Mouse (Mus musculus): ENCODE measurements around the gene Olfr889. TPM values are rescaled to one million over a fixed set of nuclear protein-coding genes. Genes with fewer than 3 reads are reported as not detected.

Olfr889 gene
- 1 to 10 TPM in 1 of 2 experiments, under 1 TPM in 1; 0.12 to 1.2 TPM for polyA plus RNA-seq (2017; shearing (Covaris generic))

DNA sequence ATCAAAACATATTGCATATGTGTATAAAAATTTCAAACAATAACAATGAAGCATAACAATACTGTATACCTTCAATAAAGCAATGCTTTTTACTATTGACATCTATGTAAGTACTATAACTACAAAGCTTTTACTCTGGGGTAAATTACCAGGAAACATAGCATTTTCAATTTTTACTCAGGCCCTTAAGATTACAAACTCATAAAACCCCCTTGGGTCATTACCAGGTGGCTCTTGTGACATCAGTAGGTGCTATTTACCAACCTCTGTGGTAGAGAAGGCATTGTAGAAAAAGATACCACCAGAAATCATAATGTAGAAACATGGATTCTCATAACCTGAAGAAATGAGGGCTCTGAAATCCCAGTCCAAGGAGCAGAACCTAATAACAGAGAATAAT, at the start of gene Olfr889:
TSS of gene Olfr889 (plus strand) at position 301 of the 400 bp plus-strand sequence.

GRCm38 (mm10) chr9:38083772-38084171, 31.2 kb upstream of the Olfr889 start, which contains the start of gene Olfr887:
Olfr887 (plus strand) TSS chr9:38084072.

DNA sequence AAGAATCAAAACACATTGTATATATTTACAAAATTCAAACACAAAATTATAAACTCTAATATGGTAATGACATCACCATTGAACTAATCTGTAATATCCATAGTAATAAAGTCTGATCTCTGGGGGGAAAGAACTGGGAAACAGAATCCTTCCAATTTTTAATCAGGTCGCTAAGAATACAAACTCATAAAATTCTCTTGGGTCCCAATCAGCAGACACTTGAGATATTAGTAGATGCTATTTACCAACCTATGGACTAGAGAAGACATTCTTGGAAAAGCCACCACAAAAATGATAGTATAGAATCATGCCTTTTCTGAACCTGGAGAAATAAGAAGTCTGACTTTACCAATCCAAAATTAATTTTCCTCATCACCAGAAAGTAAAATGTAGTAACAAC, 7.2 kb upstream of the Olfr889 start, which contains the start of gene Olfr888:
TSS of gene Olfr888 (plus strand) at position 301 of the 400 bp plus-strand sequence.

GRCm38 (mm10) chr9:38142217-38142616, 27.2 kb downstream of the Olfr889 start, which contains the start of gene Olfr890:
Olfr890 (plus strand) TSS chr9:38142517.

Other genes with a start within 250 kb of the Olfr889 start
- under 1 TPM in 1 of 2 experiments, not detected in 1; 0.76 TPM for gene Olfr145, start 218.5 kb upstream of the Olfr889 start, polyA plus RNA-seq (2017; shearing (Covaris generic))
- gene Olfr878, start 197.4 kb upstream of the Olfr889 start, polyA plus RNA-seq (2017; shearing (Covaris generic)): 1 to 10 TPM in 1 of 2 experiments, under 1 TPM in 1; 0.12 to 1.7 TPM
- under 1 TPM; 0.40 to 0.48 TPM for gene Olfr881, start 123.4 kb upstream of the Olfr889 start, polyA plus RNA-seq (2017; shearing (Covaris generic))
- gene Olfr883, start 89.4 kb upstream of the Olfr889 start, polyA plus RNA-seq (2017; shearing (Covaris generic)): not detected
- gene Olfr884, start 68.6 kb upstream of the Olfr889 start, polyA plus RNA-seq (2017; shearing (Covaris generic)): not detected
- gene Olfr885, start 53.9 kb upstream of the Olfr889 start, polyA plus RNA-seq (2017; shearing (Covaris generic)): not detected
- gene Olfr887, start 31.1 kb upstream of the Olfr889 start, polyA plus RNA-seq (2017; shearing (Covaris generic)): under 1 TPM; 0.05 to 0.07 TPM
- not detected for gene Olfr888, start 7.1 kb upstream of the Olfr889 start, polyA plus RNA-seq (2017; shearing (Covaris generic))
- gene Olfr890, start 27.3 kb downstream of the Olfr889 start, polyA plus RNA-seq (2017; shearing (Covaris generic)): 1 to 10 TPM in 1 of 2 experiments, not detected in 1; 1.7 TPM
- not detected for gene Olfr891, start 65.6 kb downstream of the Olfr889 start, polyA plus RNA-seq (2017; shearing (Covaris generic))
- gene Olfr893, start 93.2 kb downstream of the Olfr889 start, polyA plus RNA-seq (2017; shearing (Covaris generic)): not detected
- gene Olfr894, start 102.9 kb downstream of the Olfr889 start, polyA plus RNA-seq (2017; shearing (Covaris generic)): not detected
- gene Olfr143, start 137.6 kb downstream of the Olfr889 start, polyA plus RNA-seq (2017; shearing (Covaris generic)): not detected
- not detected for gene Olfr895, start 152.7 kb downstream of the Olfr889 start, polyA plus RNA-seq (2017; shearing (Covaris generic))
- gene Olfr896-ps1, start 175.9 kb downstream of the Olfr889 start, polyA plus RNA-seq (2017; shearing (Covaris generic)): not detected
- gene Olfr25, start 213.9 kb downstream of the Olfr889 start, polyA plus RNA-seq (2017; shearing (Covaris generic)): under 1 TPM in 1 of 2 experiments, not detected in 1; 0.10 TPM
- under 1 TPM in 1 of 2 experiments, not detected in 1; 0.42 TPM for gene Olfr898, start 233.2 kb downstream of the Olfr889 start, polyA plus RNA-seq (2017; shearing (Covaris generic))

Measured in inflammation-experienced regulatory T-cells (primary cell).